Mouse (Mus musculus): Measurements from ENCODE around the gene Ube2j1. TPM values are rescaled to one million over a fixed set of nuclear protein-coding genes. Genes with fewer than 3 reads are reported as not detected.

Gene Ube2j1
- polyA plus RNA-seq, 1 experiment from 2014 or later = 60.5 TPM

DNA sequence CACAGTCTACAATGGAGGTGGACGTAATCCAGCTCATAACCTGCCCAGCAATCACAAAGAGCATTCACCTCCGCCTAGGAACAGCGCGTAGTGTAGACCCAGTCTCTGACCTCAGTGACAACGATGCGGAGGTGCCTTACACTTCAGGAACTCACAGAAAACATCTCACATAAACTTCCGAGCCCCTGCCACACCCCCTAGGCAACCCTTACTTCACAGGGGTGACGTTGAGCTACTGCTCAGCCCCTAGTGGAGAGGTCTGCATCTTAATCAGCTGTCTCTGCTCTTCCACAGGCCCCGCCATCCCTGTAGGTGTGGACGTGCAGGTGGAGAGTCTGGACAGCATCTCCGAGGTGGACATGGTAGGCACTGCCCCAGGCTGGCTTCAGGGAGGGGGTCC is 45.9 kb downstream of the Ube2j1 start:
- Histone ChIP-seq H3K27me3 (no peaks in the 10 kb centered on the region), H3K27ac (no peak overlapping the region), H3K9ac (no peak overlapping the region), H3K4me1 (replicated peaks) (no peaks in the 10 kb centered on the region; the same call in 1 of the 2 replicates), H3K4me2 (no peak overlapping the region), H3K9me3 (no peaks in the 10 kb centered on the region), H3K4me3 (no peak overlapping the region), H3K36me3 (no peaks in the 10 kb centered on the region)
- ATAC-seq (ENCODE audit: low FRiP score) = no peak
- 81% methylated on average over 11 of the region's 11 CpGs for WGBS

DNA sequence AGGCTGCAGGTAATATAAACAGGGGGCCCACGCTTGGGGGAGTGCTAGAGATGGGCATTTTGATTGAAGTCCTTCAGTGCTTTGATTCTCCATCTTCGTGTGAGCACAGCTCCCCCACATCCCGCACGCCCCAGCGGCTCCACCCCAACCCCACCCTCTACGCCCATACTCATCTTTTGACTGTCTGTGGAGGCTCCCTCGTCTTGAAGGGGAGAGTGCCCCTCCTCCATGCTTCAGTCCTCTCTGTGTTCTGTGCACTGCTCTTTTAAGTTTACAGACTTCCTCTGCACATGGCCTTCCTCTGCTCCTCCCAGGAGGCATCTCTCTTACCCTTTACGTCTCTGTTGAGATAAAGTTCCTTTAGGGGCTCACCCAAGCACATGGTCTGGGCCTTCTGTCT is 46.5 kb downstream of the Ube2j1 start:
- no peaks in the 10 kb centered on the region for H3K9me3 ChIP-seq
- no peaks in the 10 kb centered on the region; the same call in 1 of the 2 replicates for H3K4me1 ChIP-seq (replicated peaks)
- H3K4me3 ChIP-seq = no peak overlapping the region
- no peak overlapping the region for H3K4me2 ChIP-seq
- 66% methylated on average over 8 of the region's 8 CpGs for WGBS
- no peak for ATAC-seq (ENCODE audit: low FRiP score)
- H3K27ac ChIP-seq = no peak overlapping the region
- no peak overlapping the region for H3K9ac ChIP-seq
- no peaks in the 10 kb centered on the region for H3K36me3 ChIP-seq
- no peaks in the 10 kb centered on the region for H3K27me3 ChIP-seq

DNA sequence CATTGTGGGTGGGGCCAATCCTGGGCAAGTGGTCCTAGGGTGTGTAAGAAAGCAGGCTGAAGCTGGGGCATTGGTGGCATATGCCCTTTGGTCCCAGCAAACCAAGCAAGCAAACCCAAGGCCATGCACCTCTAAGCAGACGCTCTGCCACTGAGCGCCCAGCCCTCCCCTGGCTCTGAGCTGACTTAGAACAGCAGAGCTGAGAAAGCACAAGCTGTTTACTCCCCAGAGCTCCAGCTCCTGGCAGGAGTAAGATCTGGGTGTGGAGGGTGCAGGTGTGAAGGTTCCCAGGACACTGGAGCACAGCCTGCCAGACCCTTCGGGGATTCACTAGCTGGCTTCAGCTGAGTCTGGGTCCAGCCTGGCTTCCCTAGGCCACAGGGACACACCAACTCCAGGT is 47.3 kb downstream of the Ube2j1 start:
- Histone ChIP-seq H3K4me1 (replicated peaks) (no peaks in the 10 kb centered on the region), H3K36me3 (no peaks in the 10 kb centered on the region), H3K4me3 (no peak overlapping the region), H3K27ac (no peak overlapping the region), H3K27me3 (no peaks in the 10 kb centered on the region), H3K9me3 (no peaks in the 10 kb centered on the region), H3K4me2 (no peak overlapping the region), H3K9ac (no peak overlapping the region)
- 93% methylated on average over 3 of the region's 3 CpGs for WGBS
- no peak for ATAC-seq (ENCODE audit: low FRiP score)

DNA sequence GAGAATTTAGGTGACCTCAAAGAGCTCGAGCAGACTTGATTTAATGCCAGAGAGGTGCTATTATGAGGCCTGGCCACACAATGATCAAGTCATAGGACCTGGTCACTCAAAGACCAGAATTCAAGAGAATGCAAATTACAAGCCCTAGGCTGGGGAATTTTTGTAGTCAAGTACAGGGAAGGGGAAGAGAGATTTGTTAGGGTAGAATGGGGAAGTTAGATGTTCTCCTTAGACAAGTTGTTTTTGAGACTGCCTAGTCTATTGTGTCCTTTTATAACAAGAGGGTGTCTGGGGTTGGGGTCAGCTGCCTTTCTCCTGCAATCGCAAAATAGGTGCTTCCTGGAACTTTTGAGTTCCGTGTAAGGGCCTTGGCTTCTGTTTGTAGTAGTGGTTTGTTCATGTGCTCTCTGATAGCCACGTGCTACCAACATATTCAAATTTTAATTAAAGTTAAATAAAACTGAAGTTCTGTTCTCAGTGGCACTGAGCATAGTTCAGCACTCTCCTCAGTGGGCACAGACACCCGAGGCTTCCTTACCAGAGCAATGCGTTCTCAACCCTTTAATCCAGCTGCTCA is 68.0 kb downstream of the Ube2j1 start:
- H3K9me3 ChIP-seq = no peaks in the 10 kb centered on the region
- no peaks in the 10 kb centered on the region for H3K36me3 ChIP-seq
- H3K9ac ChIP-seq = no peak overlapping the region
- H3K27ac ChIP-seq = no peak overlapping the region
- WGBS = 87% methylated on average over 6 of the region's 6 CpGs
- no peaks in the 10 kb centered on the region for H3K27me3 ChIP-seq
- no peaks in the 10 kb centered on the region for H3K4me1 ChIP-seq (replicated peaks)
- no peak for ATAC-seq (ENCODE audit: low FRiP score)
- no peak overlapping the region for H3K4me2 ChIP-seq
- no peak overlapping the region for H3K4me3 ChIP-seq

Other genes starting within 250 kb of the Ube2j1 start
- gene Lyrm2, start 231.2 kb upstream of the Ube2j1 start, polyA plus RNA-seq (2015; fragmentation: Nextera tagmentation; extraction: Ambion mirVana) = 156 and 161 TPM in 2 replicates
- 19.0 and 22.4 TPM in 2 replicates for gene Ankrd6, start 80.6 kb upstream of the Ube2j1 start, polyA plus RNA-seq (2015; fragmentation: Nextera tagmentation; extraction: Ambion mirVana)
- gene Rragd, start 48.4 kb upstream of the Ube2j1 start, polyA plus RNA-seq (2015; fragmentation: Nextera tagmentation; extraction: Ambion mirVana) = 30.6 and 36.2 TPM in 2 replicates
- gene Gabrr2, start 31.6 kb downstream of the Ube2j1 start, polyA plus RNA-seq (2015; fragmentation: Nextera tagmentation; extraction: Ambion mirVana) = 0.62 and 1.3 TPM in 2 replicates
- gene Gabrr1, start 101.1 kb downstream of the Ube2j1 start, polyA plus RNA-seq (2015; fragmentation: Nextera tagmentation; extraction: Ambion mirVana) = 0.17 and 0.21 TPM in 2 replicates
- gene Pm20d2, start 158.3 kb downstream of the Ube2j1 start, polyA plus RNA-seq (2015; fragmentation: Nextera tagmentation; extraction: Ambion mirVana) = 1.3 and 2.4 TPM in 2 replicates
- gene Srsf12, start 177.6 kb downstream of the Ube2j1 start, polyA plus RNA-seq (2015; fragmentation: Nextera tagmentation; extraction: Ambion mirVana) = 40.9 and 42.1 TPM in 2 replicates

Measured in hindbrain, embryonic 13.5 days (tissue).